Mouse (Mus musculus): Measurements from ENCODE around the gene Olfr1360. TPM values are rescaled to one million over a fixed set of nuclear protein-coding genes. Genes with fewer than 3 reads are reported as not detected.
A peak's percentile ranks its signal among the peaks of the same experiment; 100 is the strongest.
"Not testable (repeated sequence)": the region's sequence is repeated elsewhere in the genome, so short reads cannot be mapped to it uniquely, and the experiment has no call there.

The Olfr1360 gene
- polyA plus RNA-seq (2015; fragmentation: Nextera tagmentation; extraction: Ambion mirVana) = not detected in 2 replicates

DNA sequence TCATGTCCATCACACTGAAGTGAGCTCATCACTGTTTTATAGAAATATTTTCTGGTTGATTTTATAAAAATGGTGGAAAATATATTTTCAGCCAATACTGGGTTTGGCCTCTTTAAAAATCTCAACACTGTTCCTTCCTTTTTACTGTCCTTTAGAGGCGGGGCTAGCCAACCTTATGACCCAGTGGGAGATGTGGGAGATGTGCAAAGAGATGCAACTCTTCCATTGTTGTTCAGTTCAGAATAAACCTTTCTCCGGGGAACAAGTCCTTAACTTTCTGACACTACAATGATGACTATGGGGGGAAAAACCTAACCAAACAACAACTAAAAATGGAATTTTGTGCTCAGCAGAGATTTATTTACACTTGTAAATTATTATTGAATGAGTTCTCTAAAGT lies at the start of gene Olfr1360:
Gene Olfr1360, minus strand, starts transcription at position 101 of the 400 bp plus-strand sequence.
- Histone ChIP-seq H3K4me2 (no peak within 1 kb of the TSS), H3K4me1 (no peaks in the 10 kb centered on the region), H3K9me3 (no peaks in the 10 kb centered on the region), H3K27me3 (no peaks in the 10 kb centered on the region), H3K9ac (no peak within 1 kb of the TSS), H3K27ac (no peak within 1 kb of the TSS), H3K4me3 (no peak within 1 kb of the TSS), H3K36me3 (no peaks in the 10 kb centered on the region)
- no peak for ATAC-seq (ENCODE audit: borderline replicate concordance, extremely low read depth, low FRiP score, low TSS enrichment)
- WGBS = 88% methylated on average over 2 of the region's 2 CpGs

DNA sequence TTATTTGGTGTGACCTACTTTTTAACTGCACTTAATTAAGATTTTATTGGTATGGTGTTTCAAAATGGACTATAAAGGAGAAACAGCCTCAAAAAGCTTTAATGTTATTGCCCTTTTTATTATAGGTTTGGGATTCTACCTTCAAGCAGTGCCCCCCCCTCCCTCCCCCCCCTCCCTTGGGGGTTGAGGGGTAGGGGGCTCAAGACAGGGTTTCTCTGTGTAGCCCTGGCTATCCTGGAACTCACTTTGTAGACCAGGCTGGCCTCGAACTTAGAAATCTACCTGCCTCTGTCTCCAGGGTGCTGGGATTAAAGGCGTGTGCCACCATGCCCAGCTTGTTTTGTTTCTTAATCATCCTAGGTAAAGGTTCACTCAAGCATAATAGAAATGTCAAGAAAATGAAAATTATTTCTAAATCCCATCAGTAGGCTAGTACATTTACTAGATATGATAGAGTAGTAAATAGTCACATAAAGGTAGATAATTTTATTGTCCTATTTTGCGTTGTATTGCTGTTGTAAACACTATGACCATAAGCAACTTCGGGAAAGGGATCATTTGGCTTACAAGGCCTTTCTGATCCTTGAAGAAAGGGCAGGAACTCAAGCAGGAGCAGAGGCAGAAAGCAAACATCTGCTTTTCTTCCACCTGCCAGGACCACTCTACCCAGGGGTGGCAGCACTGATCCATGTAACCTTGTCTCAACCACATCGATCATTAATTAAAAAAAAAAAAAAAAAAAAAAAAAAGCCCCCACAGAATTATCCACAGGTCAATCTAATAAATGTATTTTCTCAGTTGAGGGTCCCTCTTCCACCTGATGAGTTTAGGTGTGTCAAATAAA lies 46.0 kb upstream of the Olfr1360 start:
- peak overlapping the region; percentile 61 for H3K4me2 ChIP-seq
- no peak for ATAC-seq (ENCODE audit: borderline replicate concordance, extremely low read depth, low FRiP score, low TSS enrichment)
- H3K4me3 ChIP-seq = peak overlapping the region; percentile 31; the same call in 1 of the 2 replicates
- 0 out of 2 replicates have a peak overlapping the region, but pooled peaks have one; percentile 40 for H3K9ac ChIP-seq
- peak overlapping the region; percentile 95 for H3K27ac ChIP-seq
- H3K9me3 ChIP-seq = no peaks in the 10 kb centered on the region
- no peaks in the 10 kb centered on the region for H3K36me3 ChIP-seq
- H3K4me1 ChIP-seq = peaks cover 24% of the 10 kb centered on the region
- WGBS = 37% methylated on average over 5 of the region's 5 CpGs
- no peaks in the 10 kb centered on the region for H3K27me3 ChIP-seq

DNA sequence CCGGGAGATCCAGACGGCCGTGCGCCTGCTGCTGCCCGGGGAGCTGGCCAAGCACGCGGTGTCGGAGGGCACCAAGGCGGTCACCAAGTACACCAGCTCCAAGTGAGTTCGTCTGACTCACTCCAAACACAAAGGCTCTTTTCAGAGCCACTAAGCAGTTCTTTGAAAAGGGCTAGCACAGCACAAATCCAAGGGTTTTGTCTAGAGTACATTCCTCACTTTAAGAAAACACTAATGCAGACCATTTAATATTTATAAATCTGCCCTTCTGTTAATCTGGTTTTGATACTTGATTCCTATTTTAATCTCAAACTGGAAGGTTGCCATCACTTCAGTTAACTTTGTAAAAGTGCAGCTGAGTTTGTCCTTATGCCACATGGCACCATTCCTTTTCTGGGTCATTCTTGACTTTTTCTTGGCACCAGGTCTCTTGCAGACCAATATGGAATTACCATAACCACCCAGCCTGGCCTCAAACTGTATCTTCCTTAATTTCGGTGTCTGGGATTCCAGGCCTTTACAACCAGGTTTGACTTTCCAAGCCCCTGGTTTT lies 45.2 kb upstream of the Olfr1360 start:
- peak overlapping the region; percentile 95 for H3K27ac ChIP-seq
- H3K4me2 ChIP-seq = peak overlapping the region; percentile 61
- WGBS = 2% methylated on average over 11 of the region's 11 CpGs
- H3K9ac ChIP-seq = peak overlapping the region; percentile 40
- no peaks in the 10 kb centered on the region for H3K27me3 ChIP-seq
- peak overlapping the region; percentile 31 for H3K4me3 ChIP-seq
- H3K36me3 ChIP-seq = no peaks in the 10 kb centered on the region
- peak; percentile 31; the same call in 1 of the 2 replicates for ATAC-seq (ENCODE audit: borderline replicate concordance, extremely low read depth, low FRiP score, low TSS enrichment)
- H3K9me3 ChIP-seq = no peaks in the 10 kb centered on the region
- H3K4me1 ChIP-seq = peaks cover 26% of the 10 kb centered on the region

DNA sequence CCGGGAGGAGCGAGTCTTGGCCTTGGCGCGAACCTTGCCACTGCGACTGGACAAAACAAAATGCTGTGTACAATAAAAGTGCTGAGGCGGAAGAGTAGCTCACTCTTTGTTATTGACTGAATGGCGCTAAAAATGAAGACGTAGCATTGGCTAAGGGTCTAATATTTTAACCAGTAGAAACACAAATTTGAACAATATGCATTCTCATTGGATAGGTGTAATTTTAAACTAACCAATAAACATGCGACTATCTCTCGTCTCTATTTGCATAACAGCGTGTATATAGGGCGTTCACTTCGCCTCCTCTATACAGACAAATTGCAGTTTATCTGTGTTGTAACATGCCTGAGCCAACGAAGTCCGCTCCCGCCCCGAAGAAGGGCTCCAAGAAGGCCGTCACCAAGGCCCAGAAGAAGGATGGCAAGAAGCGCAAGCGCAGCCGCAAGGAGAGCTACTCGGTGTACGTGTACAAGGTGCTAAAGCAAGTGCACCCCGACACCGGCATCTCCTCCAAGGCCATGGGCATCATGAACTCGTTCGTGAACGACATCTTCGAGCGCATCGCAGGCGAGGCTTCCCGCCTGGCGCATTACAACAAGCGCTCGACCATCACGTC lies 44.7 kb upstream of the Olfr1360 start, which contains the start of gene Hist1h2bm:
Gene Hist1h2bm, plus strand, starts transcription at position 288 of the 616 bp plus-strand sequence.
- Histone ChIP-seq H3K9ac (peak within 1 kb of the TSS; percentile 52), H3K4me1 (peaks cover 26% of the 10 kb centered on the region), H3K4me3 (peak within 1 kb of the TSS; percentile 42), H3K27ac (peak within 1 kb of the TSS; percentile 95), H3K4me2 (peak within 1 kb of the TSS; percentile 61)
- H3K9me3 ChIP-seq, H3K27me3 ChIP-seq, H3K36me3 ChIP-seq: not testable (repeated sequence)
- ATAC-seq (ENCODE audit: borderline replicate concordance, extremely low read depth, low FRiP score, low TSS enrichment) = peak; percentile 97
- under 1% methylated on average over 37 of the region's 37 CpGs for WGBS

DNA sequence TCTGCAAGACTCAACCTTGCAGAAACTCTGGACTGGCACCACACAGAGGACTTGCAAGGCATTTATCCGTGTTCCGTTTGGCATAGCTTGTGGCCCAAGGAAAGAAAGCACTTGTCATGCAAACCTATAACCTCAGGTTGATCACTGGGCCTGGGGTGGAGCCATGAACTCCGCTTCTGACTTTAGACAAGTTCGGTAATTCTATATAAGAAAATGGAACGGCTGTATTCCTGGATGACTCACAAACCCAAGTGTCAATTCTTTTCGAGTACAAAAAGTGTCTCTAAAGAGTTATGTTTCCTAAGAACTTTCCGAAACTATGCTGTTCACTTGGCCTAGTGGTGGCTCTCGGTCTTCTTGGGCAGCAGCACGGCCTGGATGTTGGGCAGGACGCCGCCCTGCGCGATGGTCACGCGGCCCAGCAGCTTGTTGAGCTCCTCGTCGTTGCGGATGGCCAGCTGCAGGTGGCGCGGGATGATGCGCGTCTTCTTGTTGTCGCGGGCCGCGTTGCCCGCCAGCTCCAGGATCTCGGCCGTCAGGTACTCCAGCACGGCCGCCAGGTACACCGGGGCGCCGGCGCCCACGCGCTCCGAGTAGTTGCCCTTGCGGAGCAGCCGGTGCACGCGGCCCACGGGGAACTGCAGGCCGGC lies 44.0 kb upstream of the Olfr1360 start:
- H3K36me3 ChIP-seq, H3K9me3 ChIP-seq, H3K27me3 ChIP-seq: not testable (repeated sequence)
- H3K4me3 ChIP-seq = peak overlapping the region; percentile 42
- H3K4me1 ChIP-seq = peaks cover 26% of the 10 kb centered on the region
- ATAC-seq (ENCODE audit: borderline replicate concordance, extremely low read depth, low FRiP score, low TSS enrichment) = peak; percentile 15; the same call in 1 of the 2 replicates
- H3K27ac ChIP-seq = peak overlapping the region; percentile 95
- peak overlapping the region; percentile 61 for H3K4me2 ChIP-seq
- 2% methylated on average over 24 of the region's 44 CpGs for WGBS
- H3K9ac ChIP-seq = peak overlapping the region; percentile 52

DNA sequence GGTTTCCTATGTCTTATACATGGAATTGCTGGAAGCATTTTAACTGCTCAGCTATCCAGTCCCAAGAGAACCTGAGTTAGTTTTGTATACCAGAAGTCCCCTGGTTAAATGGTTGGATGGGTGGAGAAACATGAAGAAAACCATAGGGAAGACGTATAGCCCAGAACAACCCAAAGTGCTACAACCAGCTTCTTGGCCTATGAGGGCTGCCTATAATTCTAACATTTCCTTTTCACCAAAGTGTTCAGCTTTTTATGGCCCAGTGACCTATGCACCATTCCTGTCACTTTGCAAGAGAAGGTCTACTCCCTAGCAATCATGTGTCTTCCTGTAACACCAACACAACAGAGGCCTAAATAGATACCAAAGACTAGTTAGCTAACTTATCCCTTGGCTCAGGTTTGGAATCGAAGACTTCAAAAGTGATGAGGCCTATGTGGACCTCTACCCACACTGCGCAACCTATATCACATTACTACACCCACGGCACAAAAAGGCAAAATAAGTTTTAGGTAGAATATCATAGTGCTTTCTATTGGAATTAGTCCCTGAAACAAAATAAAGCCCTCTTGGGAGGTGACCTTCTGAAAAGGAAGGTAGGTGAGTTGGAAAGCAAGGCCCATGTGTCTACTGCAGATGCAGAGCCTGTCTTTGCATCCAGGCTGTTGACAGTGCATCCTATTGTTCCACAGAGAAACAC lies 41.3 kb upstream of the Olfr1360 start:
- no peak for ATAC-seq (ENCODE audit: borderline replicate concordance, extremely low read depth, low FRiP score, low TSS enrichment)
- Histone ChIP-seq H3K9ac (peak overlapping the region; percentile 55), H3K9me3 (no peaks in the 10 kb centered on the region), H3K4me1 (peaks cover 33% of the 10 kb centered on the region), H3K36me3 (no peaks in the 10 kb centered on the region), H3K4me3 (peak overlapping the region; percentile 44), H3K27me3 (no peaks in the 10 kb centered on the region), H3K4me2 (peak overlapping the region; percentile 63), H3K27ac (peak overlapping the region; percentile 89)
- WGBS = 43% methylated on average over 4 of the region's 4 CpGs

DNA sequence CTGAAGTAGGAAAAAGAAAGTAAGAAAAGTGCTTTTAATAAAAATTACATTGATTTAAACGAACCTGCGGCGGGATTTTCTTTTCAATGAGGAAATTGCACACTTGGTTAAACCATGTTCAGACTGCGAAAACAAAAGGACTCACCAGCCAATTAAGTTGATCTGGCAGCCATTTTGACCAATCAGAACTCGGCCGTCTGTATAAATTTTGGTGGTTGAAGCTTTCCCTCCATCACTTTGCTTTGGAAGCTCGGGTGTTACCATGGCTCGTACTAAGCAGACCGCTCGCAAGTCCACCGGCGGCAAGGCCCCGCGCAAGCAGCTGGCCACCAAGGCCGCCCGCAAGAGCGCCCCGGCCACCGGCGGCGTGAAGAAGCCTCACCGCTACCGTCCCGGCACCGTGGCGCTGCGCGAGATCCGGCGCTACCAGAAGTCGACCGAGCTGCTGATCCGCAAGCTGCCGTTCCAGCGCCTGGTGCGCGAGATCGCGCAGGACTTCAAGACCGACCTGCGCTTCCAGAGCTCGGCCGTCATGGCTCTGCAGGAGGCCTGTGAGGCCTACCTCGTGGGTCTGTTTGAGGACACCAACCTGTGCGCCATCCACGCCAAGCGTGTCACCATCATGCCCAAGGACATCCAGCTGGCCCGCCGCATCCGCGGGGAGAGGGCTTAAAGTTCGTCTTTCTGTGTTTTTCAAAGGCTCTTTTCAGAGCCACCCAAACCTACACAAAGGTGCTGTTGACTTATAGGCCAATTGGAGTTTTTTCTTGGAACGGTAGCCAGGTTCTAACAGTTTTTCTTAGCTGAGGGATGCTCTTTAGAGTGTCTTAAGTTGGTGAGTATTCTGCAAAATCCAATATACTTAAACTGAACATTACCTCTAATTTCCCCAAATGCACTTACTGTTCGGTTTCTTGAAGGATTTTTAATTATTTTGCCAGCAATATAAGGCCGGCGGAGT lies 40.5 kb upstream of the Olfr1360 start, which contains the start of gene Hist1h3h:
Gene Hist1h3h, plus strand, starts transcription at position 263 of the 961 bp plus-strand sequence.
- peak within 1 kb of the TSS; percentile 44 for H3K4me3 ChIP-seq
- H3K4me1 ChIP-seq = peaks cover 29% of the 10 kb centered on the region
- peak; percentile 35; the same call in 1 of the 2 replicates for ATAC-seq (ENCODE audit: borderline replicate concordance, extremely low read depth, low FRiP score, low TSS enrichment)
- under 1% methylated on average over 29 of the region's 56 CpGs for WGBS
- H3K9me3 ChIP-seq, H3K36me3 ChIP-seq, H3K27me3 ChIP-seq: not testable (repeated sequence)
- peak within 1 kb of the TSS; percentile 55 for H3K9ac ChIP-seq
- H3K4me2 ChIP-seq = peak within 1 kb of the TSS; percentile 63
- H3K27ac ChIP-seq = peak within 1 kb of the TSS; percentile 89

DNA sequence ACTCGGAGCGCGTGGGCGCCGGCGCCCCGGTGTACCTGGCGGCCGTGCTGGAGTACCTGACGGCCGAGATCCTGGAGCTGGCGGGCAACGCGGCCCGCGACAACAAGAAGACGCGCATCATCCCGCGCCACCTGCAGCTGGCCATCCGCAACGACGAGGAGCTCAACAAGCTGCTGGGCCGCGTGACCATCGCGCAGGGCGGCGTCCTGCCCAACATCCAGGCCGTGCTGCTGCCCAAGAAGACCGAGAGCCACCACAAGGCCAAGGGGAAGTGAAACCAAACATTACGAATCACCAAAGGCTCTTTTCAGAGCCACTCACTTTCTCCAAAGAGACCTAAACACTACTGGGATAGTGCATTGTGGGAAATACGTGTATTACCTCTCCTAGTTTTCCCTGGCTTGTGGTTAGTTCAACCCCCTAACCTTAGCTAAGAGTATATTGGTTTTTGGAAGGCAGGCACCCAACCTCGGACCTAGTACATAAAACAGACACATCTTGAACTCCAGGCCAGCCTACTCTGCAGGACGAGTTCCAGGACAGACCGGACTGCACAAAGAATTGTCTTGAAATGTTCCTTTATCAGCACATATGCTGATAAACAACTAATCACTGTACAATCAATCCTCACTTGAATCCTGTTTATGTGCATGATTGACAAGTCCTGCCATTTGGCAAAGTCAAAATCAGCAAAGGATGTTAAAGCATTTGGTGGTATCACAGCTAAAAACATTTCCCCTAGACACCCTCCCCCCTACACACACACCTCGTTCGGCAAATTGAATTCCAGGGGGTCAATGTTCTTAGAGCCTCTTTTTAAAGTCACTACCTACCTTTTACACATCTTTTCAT lies 39.6 kb upstream of the Olfr1360 start:
- ATAC-seq (ENCODE audit: borderline replicate concordance, extremely low read depth, low FRiP score, low TSS enrichment) = not testable (repeated sequence)

DNA sequence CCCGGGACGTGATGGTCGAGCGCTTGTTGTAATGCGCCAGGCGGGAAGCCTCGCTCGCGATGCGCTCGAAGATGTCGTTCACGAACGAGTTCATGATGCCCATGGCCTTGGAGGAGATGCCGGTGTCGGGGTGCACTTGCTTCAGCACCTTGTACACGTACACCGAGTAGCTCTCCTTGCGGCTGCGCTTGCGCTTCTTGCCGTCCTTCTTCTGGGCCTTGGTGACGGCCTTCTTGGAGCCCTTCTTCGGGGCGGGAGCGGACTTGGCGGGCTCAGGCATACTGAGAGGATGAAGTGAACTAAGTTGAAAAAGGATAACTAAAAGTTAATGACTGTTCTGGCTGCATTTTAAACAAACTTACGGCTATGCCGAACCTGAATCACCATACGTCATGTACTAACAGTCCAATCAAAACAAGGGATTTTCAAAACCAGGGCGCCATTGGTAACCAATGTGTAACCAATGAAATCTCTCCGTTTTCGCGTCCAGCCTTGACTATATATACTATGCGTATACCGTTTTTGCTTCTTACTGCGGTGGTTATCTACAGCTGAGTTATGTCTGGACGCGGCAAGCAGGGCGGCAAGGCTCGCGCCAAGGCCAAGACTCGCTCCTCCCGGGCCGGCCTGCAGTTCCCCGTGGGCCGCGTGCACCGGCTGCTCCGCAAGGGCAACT lies 38.8 kb upstream of the Olfr1360 start, which contains the start of the genes Hist1h2bl and Hist1h2ai:
Gene Hist1h2bl, minus strand, starts transcription at position 280 of the 676 bp plus-strand sequence.
Gene Hist1h2ai, plus strand, starts transcription at position 559 of the 676 bp plus-strand sequence.
- under 1% methylated on average over 36 of the region's 50 CpGs for WGBS
- not testable (repeated sequence) for H3K27me3 ChIP-seq, H3K9me3 ChIP-seq, H3K36me3 ChIP-seq
- ATAC-seq (ENCODE audit: borderline replicate concordance, extremely low read depth, low FRiP score, low TSS enrichment) = peak; percentile 94
- peak within 1 kb of the TSS; percentile 89 for H3K27ac ChIP-seq
- H3K4me3 ChIP-seq = peak within 1 kb of the TSS; percentile 34
- peaks cover 27% of the 10 kb centered on the region for H3K4me1 ChIP-seq
- peak within 1 kb of the TSS; percentile 62 for H3K9ac ChIP-seq
- H3K4me2 ChIP-seq = peak within 1 kb of the TSS; percentile 80

More for the DNA sequence above, 39.6 kb upstream of the Olfr1360 start:
- peak overlapping the region; percentile 56 for H3K4me2 ChIP-seq
- peaks cover 27% of the 10 kb centered on the region for H3K4me1 ChIP-seq
- not testable (repeated sequence) for H3K9me3 ChIP-seq, H3K36me3 ChIP-seq, H3K27me3 ChIP-seq
- H3K27ac ChIP-seq = peak overlapping the region; percentile 89
- peak overlapping the region; percentile 34 for H3K4me3 ChIP-seq
- 0% methylated on average over 15 of the region's 38 CpGs for WGBS
- peak overlapping the region; percentile 45 for H3K9ac ChIP-seq

Data from lung, embryonic 15.5 days (tissue).